Mouse (Mus musculus): ENCODE data around the gene Wdr95. TPM values are rescaled to one million over a fixed set of nuclear protein-coding genes. Genes with fewer than 3 reads are reported as not detected.
A peak's percentile ranks its signal among the peaks of the same experiment; 100 is the strongest.
"Not testable (repeated sequence)": the region's sequence is repeated elsewhere in the genome, so short reads cannot be mapped to it uniquely, and the experiment has no call there.

Gene Wdr95
- polyA plus RNA-seq, 1 experiment from 2014 or later: 0.71 TPM

DNA sequence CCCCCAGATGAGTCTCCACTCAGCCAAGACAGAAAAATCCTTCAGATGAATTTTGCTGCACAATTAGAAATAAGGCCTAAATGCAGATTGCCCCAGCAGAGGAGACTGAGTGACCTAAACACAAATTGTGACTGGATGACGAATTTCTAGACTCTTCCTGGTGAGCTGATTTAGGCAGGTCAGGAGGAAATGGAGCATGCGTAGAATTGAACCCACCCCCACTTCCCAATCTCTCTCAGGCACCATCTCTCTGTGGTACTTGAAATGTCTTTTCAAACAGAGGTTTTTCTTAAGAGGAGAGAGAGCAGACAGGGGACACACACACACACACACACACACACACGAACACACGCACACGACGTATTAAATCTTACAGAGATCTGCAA is 4.6 kb upstream of the Wdr95 start:
- 0 out of 2 replicates have a peak overlapping the region, but pooled peaks have one; percentile 9 for H3K4me2 ChIP-seq (replicated peaks)
- peak overlapping the region; percentile 67 for H3K27ac ChIP-seq
- ATAC-seq (ENCODE audit: low FRiP score, low read depth): no peak

DNA sequence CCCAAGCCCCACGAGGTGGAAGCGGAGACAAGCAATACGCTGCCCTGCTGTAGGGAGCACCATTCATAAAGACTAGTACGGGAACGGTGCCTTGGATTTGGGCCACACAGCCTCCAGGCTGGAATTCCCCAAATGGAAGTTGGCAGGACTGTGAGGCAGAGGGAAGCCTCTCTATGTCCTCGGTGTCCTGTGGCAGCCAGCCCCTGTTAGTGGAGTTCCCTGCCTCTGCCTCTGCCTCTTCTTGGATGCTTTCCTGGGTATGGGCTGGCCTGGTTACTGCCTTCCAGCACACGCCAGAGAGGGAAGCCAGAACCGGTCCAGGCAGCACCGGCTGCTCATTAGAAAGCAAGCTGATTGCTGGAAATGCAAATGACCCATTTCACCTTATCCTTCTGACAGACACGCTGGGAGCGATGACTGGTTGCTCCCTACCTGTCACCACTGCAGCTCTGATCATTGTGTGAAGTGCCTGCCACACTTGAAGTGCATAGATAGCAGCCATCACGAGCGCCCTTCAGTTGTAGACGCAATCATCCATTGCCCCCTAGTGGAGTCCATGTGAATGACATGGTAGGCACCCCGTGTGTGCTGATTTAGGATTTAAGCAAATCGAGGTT is 4.1 kb upstream of the Wdr95 start:
- 0 out of 2 replicates have a peak, but pooled peaks cover 3% of the 10 kb centered on the region for H3K9me3 ChIP-seq
- peak; percentile 46 for ATAC-seq (ENCODE audit: low FRiP score, low read depth)
- H3K27ac ChIP-seq: peak overlapping the region; percentile 67
- no peaks in the 10 kb centered on the region for H3K36me3 ChIP-seq
- 0 out of 2 replicates have a peak overlapping the region, but pooled peaks have one; percentile 20 for H3K4me2 ChIP-seq (replicated peaks)
- H3K4me1 ChIP-seq: peaks cover 41% of the 10 kb centered on the region
- no peak overlapping the region for H3K9ac ChIP-seq
- H3K4me3 ChIP-seq: no peak overlapping the region
- 30% methylated on average over 16 of the region's 16 CpGs for WGBS
- no peaks in the 10 kb centered on the region for H3K27me3 ChIP-seq (replicated peaks)

More for the DNA sequence above, 4.6 kb upstream of the Wdr95 start:
- Histone ChIP-seq H3K36me3 (no peaks in the 10 kb centered on the region), H3K4me3 (no peak overlapping the region), H3K27me3 (replicated peaks) (no peaks in the 10 kb centered on the region), H3K9me3 (0 out of 2 replicates have a peak, but pooled peaks cover 3% of the 10 kb centered on the region), H3K4me1 (peaks cover 36% of the 10 kb centered on the region), H3K9ac (no peak overlapping the region)
- WGBS: 77% methylated on average over 6 of the region's 6 CpGs

DNA sequence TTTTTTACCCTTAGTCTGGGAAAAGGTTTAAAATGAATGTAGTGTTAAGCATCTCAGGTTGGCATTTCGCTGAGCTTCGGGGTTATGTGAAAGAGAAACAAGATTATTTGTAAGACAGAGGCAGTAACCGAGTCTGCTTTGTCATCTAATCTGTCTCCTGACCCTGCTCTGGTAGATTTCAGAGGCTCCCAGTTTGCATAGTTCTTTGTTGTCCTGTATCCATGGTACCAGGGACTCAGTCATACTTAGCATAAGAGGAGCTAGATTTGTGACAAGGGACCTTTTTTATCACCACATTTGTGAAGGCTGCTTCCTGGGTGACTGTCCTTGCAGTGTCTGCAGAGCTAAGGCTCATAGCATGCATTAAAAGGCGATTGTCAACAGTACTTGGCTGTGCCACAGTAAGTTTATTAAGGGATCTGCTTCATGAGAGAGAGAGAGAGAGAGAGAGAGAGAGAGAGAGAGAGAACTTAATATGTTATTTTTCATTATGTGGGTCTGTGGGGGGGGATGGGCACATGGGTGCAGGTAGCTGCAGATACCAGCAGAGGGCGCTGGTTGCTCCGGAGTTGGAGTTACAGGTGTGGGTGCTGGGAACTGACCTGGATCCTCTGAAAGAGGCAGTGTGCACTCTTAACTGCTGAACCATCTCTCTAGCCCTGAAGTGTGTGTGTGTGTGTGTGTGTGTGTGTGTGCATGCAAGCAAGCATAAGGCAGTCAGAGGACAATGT is 3.3 kb upstream of the Wdr95 start:
- no peaks in the 10 kb centered on the region for H3K27me3 ChIP-seq (replicated peaks)
- no peaks in the 10 kb centered on the region for H3K36me3 ChIP-seq
- H3K27ac ChIP-seq: no peak overlapping the region
- H3K9me3 ChIP-seq: 0 out of 2 replicates have a peak, but pooled peaks cover 3% of the 10 kb centered on the region
- H3K9ac ChIP-seq: no peak overlapping the region
- WGBS: 44% methylated on average over 6 of the region's 6 CpGs
- ATAC-seq (ENCODE audit: low FRiP score, low read depth): no peak
- H3K4me2 ChIP-seq (replicated peaks): 0 out of 2 replicates have a peak overlapping the region, but pooled peaks have one; percentile 20
- peaks cover 44% of the 10 kb centered on the region for H3K4me1 ChIP-seq
- H3K4me3 ChIP-seq: no peak overlapping the region

DNA sequence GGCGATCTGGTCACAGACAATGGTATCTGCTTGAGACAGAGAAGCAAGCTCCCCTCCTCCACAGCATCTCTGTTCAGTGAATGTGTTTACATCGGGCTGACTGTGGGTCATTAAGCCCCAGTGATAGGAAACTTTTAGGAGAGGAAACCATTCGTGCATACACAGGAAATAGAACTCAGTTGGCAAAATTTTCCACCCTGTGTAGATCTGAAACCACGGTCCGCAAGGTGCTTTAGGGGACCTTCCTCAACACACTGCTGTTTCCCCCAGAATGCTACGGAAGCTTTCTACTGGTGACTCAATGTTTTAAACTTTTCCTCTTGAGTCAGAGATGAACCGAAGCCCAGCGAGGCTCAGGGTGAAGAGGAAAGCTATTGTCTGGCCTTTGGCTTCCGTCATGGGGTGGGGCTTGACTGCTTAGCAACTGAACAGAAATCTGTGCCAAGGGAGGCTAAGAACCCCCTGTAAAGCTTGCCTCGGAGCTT is 2.0 kb upstream of the Wdr95 start:
- Histone ChIP-seq H3K4me1 (peaks cover 44% of the 10 kb centered on the region), H3K36me3 (no peaks in the 10 kb centered on the region), H3K9ac (no peak overlapping the region), H3K27me3 (replicated peaks) (no peaks in the 10 kb centered on the region), H3K4me3 (no peak overlapping the region), H3K4me2 (replicated peaks) (no peak overlapping the region), H3K27ac (no peak overlapping the region), H3K9me3 (0 out of 2 replicates have a peak, but pooled peaks cover 3% of the 10 kb centered on the region)
- 49% methylated on average over 10 of the region's 10 CpGs for WGBS
- no peak for ATAC-seq (ENCODE audit: low FRiP score, low read depth)

DNA sequence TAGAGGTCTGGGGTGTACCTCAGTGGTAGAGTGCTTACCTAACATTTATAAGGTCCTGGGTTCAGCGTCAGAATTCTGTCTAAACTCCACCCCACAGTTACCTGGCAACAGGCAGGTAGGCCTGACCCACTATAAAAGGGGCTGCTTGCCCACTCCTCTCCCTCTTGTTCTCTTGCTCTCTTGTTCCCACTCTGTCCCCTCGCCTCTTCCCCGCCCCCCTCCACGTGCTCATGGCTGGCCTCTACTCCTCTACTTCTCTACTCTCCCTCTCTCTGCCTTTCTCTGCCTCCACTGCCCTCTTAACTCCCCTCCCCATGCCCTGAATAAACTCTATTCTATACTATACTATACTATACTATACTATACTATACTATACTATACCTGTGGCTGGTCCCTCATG is 1.2 kb upstream of the Wdr95 start:
- not testable (repeated sequence) for ATAC-seq (ENCODE audit: low FRiP score, low read depth); H3K4me3 ChIP-seq; H3K27ac ChIP-seq; H3K36me3 ChIP-seq; H3K4me2 ChIP-seq (replicated peaks); H3K9ac ChIP-seq; H3K9me3 ChIP-seq; H3K27me3 ChIP-seq (replicated peaks)
- peaks cover 44% of the 10 kb centered on the region for H3K4me1 ChIP-seq
- WGBS: 77% methylated on average over 4 of the region's 4 CpGs

DNA sequence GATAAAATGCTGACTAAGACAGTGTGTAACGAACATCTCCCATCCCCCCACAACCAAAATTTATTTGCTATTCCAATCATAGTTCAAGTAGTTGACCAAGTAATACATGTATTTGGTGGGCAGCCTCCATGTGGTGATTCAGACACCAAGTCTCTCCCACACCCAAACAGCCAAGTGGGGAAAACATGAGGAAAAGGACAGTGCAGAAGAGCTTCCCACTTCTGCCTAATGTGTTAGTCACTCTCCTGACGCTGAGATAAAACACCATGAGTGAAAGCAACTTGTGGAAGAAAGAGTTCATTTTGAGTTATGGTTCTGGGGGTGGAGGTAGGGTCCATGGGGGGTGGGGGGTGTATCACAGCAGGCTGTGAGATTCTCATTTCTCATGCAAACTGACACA is 5.4 kb downstream of the Wdr95 start:
- H3K4me3 ChIP-seq: no peak overlapping the region
- no peak for ATAC-seq (ENCODE audit: low FRiP score, low read depth)
- no peak overlapping the region for H3K4me2 ChIP-seq (replicated peaks)
- no peaks in the 10 kb centered on the region for H3K27me3 ChIP-seq (replicated peaks)
- no peak overlapping the region for H3K27ac ChIP-seq
- no peak overlapping the region for H3K9ac ChIP-seq
- no peaks in the 10 kb centered on the region for H3K36me3 ChIP-seq
- WGBS: 86% methylated on average over 2 of the region's 2 CpGs
- no peaks in the 10 kb centered on the region for H3K9me3 ChIP-seq
- peaks cover 26% of the 10 kb centered on the region for H3K4me1 ChIP-seq

DNA sequence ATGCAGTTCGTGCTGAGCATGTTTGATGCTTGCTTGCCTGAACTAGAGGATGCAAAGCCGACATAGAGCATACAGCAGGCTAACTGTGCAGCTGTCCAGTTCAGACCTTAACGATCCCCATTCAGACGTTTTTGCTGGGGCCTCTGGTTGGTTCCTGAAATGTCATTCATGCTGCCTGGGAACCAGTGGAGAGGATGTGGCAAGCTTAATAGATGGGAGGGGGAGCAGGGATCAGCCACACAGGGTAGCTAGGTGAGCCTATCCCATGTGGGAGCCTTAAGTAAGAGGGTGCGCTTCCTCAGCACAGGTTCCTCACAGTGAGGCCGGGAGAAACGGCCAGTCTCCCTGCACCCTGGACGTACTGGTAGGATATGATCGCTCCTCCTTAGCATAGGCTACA is 7.5 kb downstream of the Wdr95 start:
- Histone ChIP-seq H3K4me2 (replicated peaks) (no peak overlapping the region), H3K27ac (no peak overlapping the region), H3K36me3 (no peaks in the 10 kb centered on the region), H3K4me1 (peaks cover 18% of the 10 kb centered on the region), H3K9me3 (no peaks in the 10 kb centered on the region), H3K4me3 (no peak overlapping the region), H3K9ac (no peak overlapping the region), H3K27me3 (replicated peaks) (no peaks in the 10 kb centered on the region)
- WGBS: 69% methylated on average over 9 of the region's 9 CpGs
- ATAC-seq (ENCODE audit: low FRiP score, low read depth): no peak

DNA sequence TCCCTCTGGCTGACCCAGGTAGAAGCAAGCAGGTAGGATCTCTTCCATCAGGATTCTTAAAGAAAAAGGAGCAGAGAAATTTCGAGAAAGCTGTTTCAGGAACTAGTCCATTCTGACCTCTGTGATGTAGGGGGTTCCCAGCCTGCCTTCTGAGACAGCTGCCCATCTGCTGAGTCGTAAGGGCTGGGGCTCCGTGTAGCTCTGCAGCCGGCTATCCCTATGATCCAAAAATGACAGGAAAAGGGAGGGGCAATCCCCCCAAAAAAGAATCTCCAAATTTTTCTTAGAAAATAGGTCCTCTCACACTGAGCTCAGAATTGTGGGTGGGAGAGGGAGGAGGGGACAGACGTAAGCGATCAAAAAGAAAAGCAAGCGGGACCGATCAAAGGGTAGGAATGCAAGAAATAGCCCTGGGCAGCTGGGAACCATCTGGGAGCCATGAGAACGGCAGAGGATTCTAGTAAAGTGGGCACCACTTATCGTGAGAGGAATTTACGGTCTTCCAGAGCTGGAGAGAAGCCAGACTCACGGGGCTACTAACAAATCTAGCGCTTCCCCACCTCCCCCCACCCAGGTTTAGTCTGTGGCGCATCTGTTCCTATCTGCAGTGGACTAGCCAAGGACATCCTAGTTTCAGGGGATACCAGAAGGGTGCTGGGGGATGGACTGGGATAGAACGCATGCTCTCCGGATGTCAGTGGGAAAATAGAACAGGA is 9.5 kb downstream of the Wdr95 start:
- no peak overlapping the region for H3K9ac ChIP-seq
- peak overlapping the region; percentile 28 for H3K4me2 ChIP-seq (replicated peaks)
- H3K9me3 ChIP-seq: no peaks in the 10 kb centered on the region
- no peak overlapping the region for H3K4me3 ChIP-seq
- WGBS: 24% methylated on average over 16 of the region's 16 CpGs
- no peaks in the 10 kb centered on the region for H3K36me3 ChIP-seq
- H3K27ac ChIP-seq: 0 out of 2 replicates have a peak overlapping the region, but pooled peaks have one; percentile 27
- H3K4me1 ChIP-seq: peaks cover 18% of the 10 kb centered on the region
- ATAC-seq (ENCODE audit: low FRiP score, low read depth): peak; percentile 76
- no peaks in the 10 kb centered on the region for H3K27me3 ChIP-seq (replicated peaks)

DNA sequence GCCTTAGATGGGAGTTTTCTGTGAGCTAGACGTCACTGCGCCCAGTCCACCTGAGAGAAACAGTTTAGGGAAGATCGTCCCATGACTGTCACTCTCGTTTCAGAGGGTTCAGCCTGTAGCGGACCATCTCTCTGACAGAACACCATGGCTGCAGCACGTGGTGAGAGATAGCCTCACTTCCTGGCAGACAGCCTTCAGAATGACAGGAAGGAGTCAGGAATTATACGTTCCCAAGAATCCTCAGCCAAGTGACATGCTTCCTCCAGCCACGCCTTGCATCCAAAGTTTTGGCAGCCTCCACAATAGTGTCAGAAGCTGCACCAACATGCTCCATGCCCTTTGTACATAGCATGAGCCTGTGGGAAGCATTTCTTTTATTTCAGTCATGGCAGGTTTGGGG is 10.1 kb downstream of the Wdr95 start:
- Histone ChIP-seq H3K4me2 (replicated peaks) (peak overlapping the region; percentile 28), H3K9ac (no peak overlapping the region), H3K9me3 (no peaks in the 10 kb centered on the region), H3K27me3 (replicated peaks) (no peaks in the 10 kb centered on the region), H3K4me1 (peaks cover 18% of the 10 kb centered on the region), H3K4me3 (no peak overlapping the region), H3K36me3 (no peaks in the 10 kb centered on the region), H3K27ac (0 out of 2 replicates have a peak overlapping the region, but pooled peaks have one; percentile 27)
- no peak; the same call in 1 of the 2 replicates for ATAC-seq (ENCODE audit: low FRiP score, low read depth)
- WGBS: 79% methylated on average over 8 of the region's 8 CpGs

DNA sequence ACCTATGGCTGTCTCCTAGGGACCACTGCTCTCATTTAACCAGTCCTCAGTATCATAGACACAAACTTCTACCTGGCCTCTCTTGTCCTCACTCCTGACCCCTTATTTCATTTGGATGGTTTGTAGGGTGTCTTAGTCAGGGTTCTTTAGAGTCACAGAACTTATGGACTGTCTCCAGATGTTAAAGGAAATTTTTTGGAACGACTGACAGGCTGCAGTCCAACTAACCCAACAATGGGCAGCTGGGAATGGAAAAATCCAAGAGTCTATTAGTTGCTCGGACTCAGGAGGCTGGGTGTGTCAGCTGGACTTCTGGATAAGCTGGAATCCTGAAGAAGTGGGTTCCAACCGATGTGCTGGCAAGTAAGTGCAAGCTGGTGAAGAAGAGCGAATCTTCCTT is 10.6 kb downstream of the Wdr95 start:
- Histone ChIP-seq H3K9ac (no peak overlapping the region), H3K4me2 (replicated peaks) (no peak overlapping the region), H3K4me1 (peaks cover 18% of the 10 kb centered on the region), H3K9me3 (no peaks in the 10 kb centered on the region), H3K36me3 (no peaks in the 10 kb centered on the region), H3K27ac (no peak overlapping the region), H3K27me3 (replicated peaks) (no peaks in the 10 kb centered on the region), H3K4me3 (no peak overlapping the region)
- ATAC-seq (ENCODE audit: low FRiP score, low read depth): no peak
- 86% methylated on average over 4 of the region's 4 CpGs for WGBS

DNA sequence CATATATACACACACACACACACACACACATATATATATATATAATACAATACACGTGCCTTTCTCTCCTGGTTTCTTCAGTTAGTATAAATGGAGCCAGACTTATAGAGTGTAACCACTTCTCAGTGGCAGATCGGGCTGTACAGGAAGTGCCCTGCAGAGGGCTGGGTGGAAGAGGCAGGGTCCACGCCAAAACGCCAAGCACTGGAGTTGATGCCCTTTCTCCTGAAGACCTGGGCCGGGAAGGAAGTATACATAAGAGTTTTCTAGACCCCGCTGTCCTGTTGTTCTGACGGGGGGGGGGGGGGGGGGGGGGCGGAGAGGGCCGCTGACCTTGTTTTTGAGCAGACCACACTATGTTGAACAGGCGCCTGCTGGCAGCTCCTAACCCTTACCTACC is 22.7 kb downstream of the Wdr95 start:
- Histone ChIP-seq H3K4me3 (no peak overlapping the region), H3K9ac (no peak overlapping the region), H3K27ac (no peak overlapping the region), H3K36me3 (no peaks in the 10 kb centered on the region), H3K27me3 (replicated peaks) (no peaks in the 10 kb centered on the region), H3K4me1 (no peaks in the 10 kb centered on the region), H3K4me2 (replicated peaks) (no peak overlapping the region), H3K9me3 (no peaks in the 10 kb centered on the region)
- no peak for ATAC-seq (ENCODE audit: low FRiP score, low read depth)
- WGBS: 62% methylated on average over 10 of the region's 10 CpGs

DNA sequence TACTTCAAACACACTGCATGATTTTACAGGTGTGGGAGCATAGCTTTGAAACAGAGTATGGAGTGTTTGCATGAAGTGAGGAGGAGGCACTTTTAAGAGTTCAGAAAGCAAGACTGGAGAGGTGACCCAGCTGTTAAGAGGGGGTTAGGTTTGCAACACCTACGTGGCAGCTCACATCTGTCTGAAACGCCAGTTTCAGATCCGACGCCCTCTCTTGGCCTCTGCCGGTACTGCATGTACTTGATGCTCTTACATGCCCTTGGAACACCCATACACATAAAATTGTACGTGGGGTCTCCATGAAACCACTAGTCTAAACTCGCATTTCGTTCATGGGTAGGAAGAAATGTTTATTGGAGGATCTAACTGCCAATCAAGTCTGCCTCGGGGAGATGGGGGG is 24.3 kb downstream of the Wdr95 start:
- Histone ChIP-seq H3K4me1 (no peaks in the 10 kb centered on the region), H3K4me2 (replicated peaks) (no peak overlapping the region), H3K9me3 (no peaks in the 10 kb centered on the region), H3K27me3 (replicated peaks) (no peaks in the 10 kb centered on the region), H3K9ac (no peak overlapping the region), H3K27ac (no peak overlapping the region), H3K36me3 (no peaks in the 10 kb centered on the region), H3K4me3 (no peak overlapping the region)
- ATAC-seq (ENCODE audit: low FRiP score, low read depth): no peak
- 55% methylated on average over 9 of the region's 9 CpGs for WGBS

Measured in neural tube, embryonic 12.5 days (tissue).